Mouse (Mus musculus) ES-Bruce4 (cell line): ENCODE data around the gene Atl2.

Experiments
- CTCF ChIP-seq: IDR thresholded peaks from one replicate; pipeline ENCODE4 v1.8.1; 2011; ENCODE audit warnings: low read depth, low read length
- EP300 ChIP-seq: IDR thresholded peaks from 2 replicates; pipeline ENCODE4 v1.6.1; 2011; ENCODE audit warnings: low read depth, low read length; ENCODE audit not compliant: insufficient read depth
- POLR2A ChIP-seq: IDR thresholded peaks from one replicate; pipeline ENCODE4 v1.8.1; 2011; ENCODE audit warnings: low read length; ENCODE audit not compliant: insufficient read depth

DNA sequence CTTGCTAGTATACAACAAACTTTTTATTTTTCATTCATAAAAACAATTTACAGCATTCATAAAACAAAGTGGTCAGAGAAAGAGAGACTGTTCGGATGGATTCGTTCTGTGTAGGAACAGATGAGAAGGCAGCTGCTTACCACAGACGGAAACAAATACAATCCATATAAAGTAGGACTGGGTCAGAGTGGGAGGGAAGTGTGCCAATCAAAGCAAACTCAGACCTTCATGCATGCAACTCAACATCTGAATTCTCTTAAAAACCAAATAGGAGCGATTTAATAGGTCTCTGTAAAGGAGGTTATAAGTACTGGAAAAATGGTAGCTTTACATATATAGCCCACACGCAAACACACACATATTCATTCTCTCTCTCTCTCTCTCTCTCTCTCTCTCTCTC is 47.5 kb downstream of the Atl2 start:
- TF ChIP-seq POLR2A = no peak
- TF ChIP-seq CTCF = no peak
- no peak for TF ChIP-seq EP300
